Mouse (Mus musculus) brain, embryonic 14.5 days (tissue): ENCODE data around the gene Ccdc9.

ENCODE experiments used
- CTCF ChIP-seq: fragments of 200-500 bp; IDR thresholded peaks from 2 replicates; pipeline ENCODE4 v1.5.1; 2012; ENCODE audit warnings: inconsistent platforms, mild to moderate bottlenecking, moderate library complexity, borderline replicate concordance; ENCODE audit not compliant: insufficient read depth, insufficient read length; ENCODE audit errors: extremely low read depth
- POLR2A ChIP-seq: fragments of 200-500 bp; IDR thresholded peaks from 2 replicates; pipeline ENCODE4 v1.6.1; 2012; ENCODE audit warnings: mild to moderate bottlenecking, inconsistent platforms, borderline replicate concordance; ENCODE audit not compliant: poor library complexity, insufficient read depth, insufficient read length, severe bottlenecking; ENCODE audit errors: extremely low read depth

DNA sequence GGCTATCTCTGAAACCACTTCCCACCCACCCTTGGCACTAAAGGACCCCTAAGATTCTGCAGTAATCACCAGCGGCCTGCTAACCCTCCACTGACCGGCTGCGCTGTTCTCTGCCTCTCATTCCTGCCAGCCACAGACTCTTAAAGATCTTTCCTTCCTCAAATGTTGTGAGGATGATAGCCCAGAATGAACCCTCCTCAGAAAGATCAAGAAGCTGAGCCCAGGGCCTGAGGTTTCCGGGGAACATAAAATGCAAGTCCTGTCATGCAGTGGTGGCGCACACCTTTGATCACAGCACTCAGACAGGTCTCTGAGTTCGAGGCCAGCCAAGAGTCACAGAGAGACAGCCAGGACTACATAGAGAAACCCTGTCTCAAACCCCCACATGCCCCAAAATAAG lies 44.4 kb downstream of the Ccdc9 start:
- TF ChIP-seq POLR2A (no peak), CTCF (no peak)
